Mouse (Mus musculus) NIH3T3 (cell line): ENCODE measurements at regions not wholly inside any gene's neighbourhood (a gene's known extent, or its start where the extent isn't known, plus 50 kb on each side); places are given as distances from the start of the nearest gene placed in this dataset.

Source experiments
- DNase-seq: peaks from one replicate; pipeline ENCODE4 v3.0.0-alpha.2; 2012; ENCODE audit warnings: low read depth

GRCm38 (mm10) chr3:105375820-105376219 lies 76.3 kb upstream of the Kcnd3 start:
- no peak for DNase-seq

GRCm38 (mm10) chr3:105376346-105376745 lies 75.8 kb upstream of the Kcnd3 start:
- peak; percentile 23 for DNase-seq

- no peak for DNase-seq
These were observed 71.3 kb upstream of the Kcnd3 start for GRCm38 (mm10) chr3:105380818-105381217.

GRCm38 (mm10) chr3:105392611-105393514 lies 59.3 kb upstream of the Kcnd3 start:
- peak; percentile 80 for DNase-seq
